Mouse (Mus musculus) liver, embryonic 14.5 days (tissue): ENCODE results near the gene Stum.

Experiments used
- CTCF ChIP-seq: IDR thresholded peaks from 2 replicates; pipeline ENCODE4 v1.5.1; 2016; ENCODE audit warnings: antibody characterized with exemption, low read depth, control low read depth
- EP300 ChIP-seq: IDR thresholded peaks from 2 replicates; pipeline ENCODE4 v1.6.1; 2016; ENCODE audit warnings: antibody characterized with exemption, low read depth

- TF ChIP-seq CTCF (no peak), EP300 (no peak)
Observed at GRCm38 (mm10) chr1:180420496-180421164, 62.7 kb downstream of the Stum start.
